Mouse (Mus musculus) R1 (cell line): ENCODE data around the gene Zfp804a.

Source experiments
- DNase-seq: peaks from one replicate; pipeline ENCODE4 v3.0.0-alpha.2; 2018; ENCODE audit warnings: low read depth, low spot score

The Zfp804a gene

DNA sequence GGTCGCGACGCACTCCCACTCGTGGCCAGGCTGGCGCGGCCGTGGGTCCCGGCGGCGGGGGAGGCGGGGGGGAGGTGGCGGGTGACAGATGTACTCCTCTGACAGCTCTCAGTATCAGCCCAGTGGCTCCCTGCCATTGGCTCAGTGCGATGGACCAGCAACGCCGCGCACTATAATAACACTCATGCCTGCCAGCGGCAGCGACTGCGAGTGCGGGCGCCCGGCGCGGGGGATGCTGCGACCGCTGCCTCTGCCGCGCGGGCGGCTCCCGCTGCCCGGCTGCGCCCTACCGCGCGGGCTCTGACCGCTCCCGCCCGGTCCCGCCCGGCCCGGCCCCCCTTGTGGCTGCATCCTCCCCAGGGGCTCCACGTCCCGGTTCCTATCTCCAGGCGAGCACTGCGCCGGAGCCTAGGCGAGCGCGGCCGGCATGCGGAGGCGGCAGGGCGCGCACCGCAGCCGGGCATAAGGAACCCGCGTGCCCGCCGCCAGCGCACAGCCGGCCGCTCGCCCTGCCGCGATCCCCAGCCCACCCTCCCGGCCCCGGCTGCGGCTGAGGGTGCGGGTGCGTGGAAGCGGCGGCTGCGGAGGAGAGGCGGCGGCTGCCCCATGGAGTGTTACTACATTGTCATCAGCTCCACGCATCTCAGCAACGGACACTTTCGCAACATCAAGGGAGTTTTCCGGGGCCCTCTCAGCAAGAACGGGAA, at the start of gene Zfp804a:
Gene Zfp804a, plus strand, starts transcription at position 38 of the 707 bp plus-strand sequence.
- DNase-seq, result peak; percentile 29

- DNase-seq, result no peak
Observed at GRCm38 (mm10) chr2:82051635-82052034, 1.4 kb upstream of the Zfp804a start.

GRCm38 (mm10) chr2:82052338-82053184, 461 bp upstream of the Zfp804a start:
- peak; percentile 39 for DNase-seq

DNA sequence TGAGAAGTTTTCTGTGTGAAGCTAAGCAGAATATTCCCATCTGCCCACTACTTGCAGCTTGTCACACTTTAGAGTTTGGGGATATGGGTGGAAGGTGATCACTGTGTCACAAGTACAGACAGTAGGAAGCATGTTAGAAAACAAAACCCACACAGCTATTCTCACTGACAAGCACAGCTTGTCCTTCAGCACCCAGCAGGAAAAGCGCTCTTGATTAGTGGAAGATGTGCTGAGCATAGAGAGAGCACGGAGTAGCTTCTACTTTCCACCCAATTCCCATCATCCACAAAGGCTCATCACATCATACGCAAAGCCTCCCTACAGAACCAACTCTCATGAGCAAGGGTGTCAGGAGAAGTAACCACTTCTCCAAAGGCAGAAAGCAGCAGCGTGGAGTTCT, 1.4 kb downstream of the Zfp804a start:
- no peak for DNase-seq

- DNase-seq, result no peak
Observed at GRCm38 (mm10) chr2:82064671-82065070, 11.6 kb downstream of the Zfp804a start.

GRCm38 (mm10) chr2:82067912-82068311, 14.9 kb downstream of the Zfp804a start:
- no peak for DNase-seq

DNA sequence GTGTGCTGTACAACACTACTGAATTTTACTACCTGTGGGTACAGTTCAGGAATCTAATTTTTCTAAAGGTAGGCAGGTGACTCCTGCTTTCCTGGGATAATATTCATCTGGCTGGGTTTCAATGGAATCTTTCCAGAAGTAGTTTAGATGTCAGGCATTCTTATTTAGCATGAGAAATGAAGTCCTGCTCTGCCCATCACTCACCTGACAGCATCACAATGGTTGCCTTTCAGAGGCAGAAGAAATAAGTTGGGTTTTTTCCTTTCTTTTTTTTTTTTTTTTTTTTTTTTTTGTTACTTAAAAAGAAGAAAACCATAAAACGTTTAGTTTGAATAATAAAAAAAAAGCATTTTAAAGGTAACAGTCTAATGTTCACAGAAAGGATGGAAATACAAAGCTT, 16.1 kb downstream of the Zfp804a start:
- peak; percentile 13 for DNase-seq

GRCm38 (mm10) chr2:82076883-82077282, 23.9 kb downstream of the Zfp804a start:
- no peak for DNase-seq

DNA sequence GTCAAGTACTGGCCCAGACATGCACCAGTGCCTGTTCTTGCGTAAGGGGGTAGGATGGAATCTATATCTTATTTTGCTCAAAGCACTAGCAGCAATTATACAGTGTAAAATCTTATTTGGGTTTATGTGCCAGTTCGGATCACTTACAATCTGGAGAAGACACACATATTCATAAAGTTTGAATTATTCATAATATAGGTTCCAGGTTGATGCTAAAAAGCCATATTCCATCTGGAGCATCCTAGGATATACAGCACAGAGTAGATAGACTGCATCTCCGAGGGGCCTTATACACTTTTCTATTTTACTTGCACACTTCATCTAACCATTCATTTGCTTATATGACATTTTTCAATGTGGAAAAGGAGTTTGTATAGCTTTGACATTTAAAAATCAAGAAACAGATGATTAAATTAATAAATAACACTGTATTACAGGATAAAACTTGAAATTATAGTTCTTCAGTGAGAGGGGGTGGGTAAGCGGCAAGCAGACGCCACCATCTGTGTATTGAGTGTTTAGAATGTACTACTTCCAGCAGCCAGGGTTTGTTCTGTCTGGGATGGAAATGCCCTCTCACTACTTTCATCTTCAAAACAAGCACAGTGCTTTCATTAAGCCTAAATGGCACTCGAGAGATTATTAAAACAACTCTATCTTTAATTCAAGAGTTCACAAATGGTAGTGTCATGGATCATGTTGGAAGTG, 25.4 kb downstream of the Zfp804a start:
- DNase-seq, result no peak

- no peak for DNase-seq
Observed at GRCm38 (mm10) chr2:82080678-82081077, 27.7 kb downstream of the Zfp804a start.

DNA sequence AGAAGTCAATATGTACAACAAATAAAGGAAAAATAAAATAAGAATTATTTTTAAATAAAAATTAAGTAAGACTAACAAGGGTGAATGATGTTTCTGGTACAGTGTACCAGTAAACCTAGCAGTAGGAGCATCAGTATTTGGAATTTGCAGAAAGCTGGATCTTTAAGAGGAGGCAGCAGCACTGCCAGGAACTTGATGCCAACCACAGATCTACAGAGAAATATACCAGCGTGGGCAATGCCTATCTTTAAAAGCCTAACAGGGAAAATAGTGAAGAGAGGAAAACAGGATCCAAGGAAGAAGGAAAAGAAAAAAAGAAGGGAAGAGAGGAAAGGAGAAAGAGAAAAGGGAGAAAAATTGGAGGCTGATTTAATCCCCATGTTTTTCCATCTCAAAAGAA, 60.1 kb downstream of the Zfp804a start:
- no peak for DNase-seq

GRCm38 (mm10) chr2:82113650-82114049, 60.6 kb downstream of the Zfp804a start:
- DNase-seq, result no peak

- DNase-seq, result no peak
Observed at GRCm38 (mm10) chr2:82119577-82119976, 66.6 kb downstream of the Zfp804a start.

DNA sequence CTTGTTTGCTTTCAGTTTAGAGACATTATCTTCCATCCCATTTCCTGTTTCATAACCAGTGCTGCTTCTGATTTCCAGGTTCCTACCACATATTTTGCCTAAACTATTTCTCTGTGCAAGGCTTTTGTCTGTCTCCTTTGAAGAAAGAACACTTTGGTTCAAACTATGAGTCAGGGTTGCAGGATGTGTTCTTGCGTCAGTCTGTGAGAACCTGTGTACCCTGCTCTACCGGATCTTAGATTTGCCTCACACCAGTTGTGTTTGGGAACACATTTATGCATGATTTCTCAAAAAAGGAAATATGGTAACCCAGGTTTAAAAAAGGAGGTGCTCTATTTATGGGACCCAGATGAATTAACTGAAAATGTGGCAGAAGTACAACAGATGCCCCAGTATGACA, 125.7 kb downstream of the Zfp804a start:
- DNase-seq, result no peak

- no peak for DNase-seq
Observed at GRCm38 (mm10) chr2:82181010-82181409, 128.0 kb downstream of the Zfp804a start.

DNA sequence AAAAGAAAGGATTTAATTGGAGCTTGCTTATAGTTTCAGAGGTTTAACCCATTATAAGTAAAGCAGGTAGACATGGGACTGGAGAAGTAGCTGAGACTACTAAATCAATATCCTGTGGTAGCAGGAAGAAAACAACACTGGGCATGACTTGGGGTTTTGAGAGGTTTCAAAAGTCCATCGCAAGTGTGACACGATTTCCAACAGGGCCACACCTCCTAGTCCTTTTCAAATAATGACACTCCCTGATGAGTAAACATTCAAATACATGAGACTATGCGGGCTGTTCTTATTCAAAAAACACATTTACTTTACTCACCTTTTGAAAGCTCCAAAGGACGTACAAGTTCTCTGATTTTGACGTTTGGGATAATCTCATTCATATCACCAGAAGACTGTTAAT, 146.9 kb downstream of the Zfp804a start:
- DNase-seq, result no peak

GRCm38 (mm10) chr2:82200616-82201015, 147.6 kb downstream of the Zfp804a start:
- DNase-seq, result no peak

DNA sequence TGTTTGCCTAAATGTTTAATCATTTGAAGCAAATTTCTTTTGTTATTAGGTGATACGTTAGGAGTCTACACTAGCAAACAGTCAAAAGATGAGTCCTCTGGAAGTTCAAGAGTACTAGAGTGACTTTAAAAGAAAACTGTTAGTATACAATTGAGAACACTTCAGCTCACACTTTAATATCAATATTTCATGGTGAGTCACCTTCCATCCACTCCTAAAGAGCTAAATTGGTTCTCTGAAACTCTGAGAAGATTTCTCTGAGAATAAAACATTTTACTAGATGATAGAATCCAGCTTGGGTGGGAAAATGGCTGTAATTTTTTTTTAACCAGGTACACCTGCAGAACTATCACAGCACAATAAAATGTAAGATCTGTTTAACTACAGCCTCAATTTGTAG, 157.6 kb downstream of the Zfp804a start:
- DNase-seq, result no peak

GRCm38 (mm10) chr2:82211972-82212371, 158.9 kb downstream of the Zfp804a start:
- peak; percentile 16 for DNase-seq

DNA sequence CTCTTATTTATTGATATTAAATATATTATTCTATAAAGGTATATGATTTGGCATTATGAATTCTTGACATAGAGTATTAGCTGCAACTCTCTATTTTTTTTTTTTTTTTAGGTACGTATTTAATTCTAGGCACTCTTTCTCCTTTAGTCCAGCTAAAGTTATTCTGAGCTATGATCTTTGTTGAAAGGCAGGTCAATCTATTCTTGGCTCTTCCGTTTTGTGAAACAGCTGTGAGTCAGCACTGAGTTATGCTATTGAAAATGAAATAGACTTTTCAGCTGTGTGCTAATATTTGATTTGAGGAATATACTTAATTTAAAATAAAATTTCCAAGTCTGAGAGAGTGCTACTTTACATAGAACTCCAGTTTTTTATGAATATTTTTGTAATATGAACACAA, 164.9 kb downstream of the Zfp804a start:
- no peak for DNase-seq

- no peak for DNase-seq
Observed at GRCm38 (mm10) chr2:82246020-82246419, 193.0 kb downstream of the Zfp804a start.

DNA sequence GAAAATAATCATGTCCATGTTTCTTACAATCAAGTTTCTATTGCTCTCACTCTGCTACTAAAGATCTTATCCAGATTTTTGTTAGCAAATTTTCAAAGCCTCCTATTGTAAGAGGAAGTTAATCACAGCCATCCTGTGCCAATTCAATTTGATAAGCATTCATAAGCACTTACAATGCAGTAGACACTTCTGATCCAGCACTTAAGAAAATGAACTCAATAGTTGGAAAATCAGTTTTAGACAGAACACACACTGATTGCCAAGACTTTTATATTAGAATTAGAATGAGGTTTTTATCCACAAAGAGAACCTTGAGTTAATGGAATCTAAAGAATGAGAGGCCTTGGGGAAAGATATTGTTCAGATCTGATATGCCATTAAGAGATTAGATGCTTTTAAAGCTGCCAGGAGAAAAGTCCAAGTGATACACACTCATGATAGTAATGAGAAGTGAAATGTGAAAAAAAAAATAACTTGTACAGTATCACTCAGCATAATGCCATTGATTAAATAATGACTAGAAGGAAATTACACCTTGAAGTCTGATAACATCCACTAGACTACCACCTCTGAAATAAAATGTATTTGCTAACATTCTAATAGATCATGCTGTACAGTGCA, 194.0 kb downstream of the Zfp804a start:
- no peak for DNase-seq
